Mouse (Mus musculus) c-Kit-positive CD71-negative TER-119-negative erythroid progenitor cells, embryonic 14.5 days (primary cell): ENCODE measurements around the gene Ush1c.

Experiments
- DNase-seq: peaks from one replicate; pipeline ENCODE4 v3.0.0-alpha.2; 2013; ENCODE audit warnings: low read depth

Ush1c gene

DNA sequence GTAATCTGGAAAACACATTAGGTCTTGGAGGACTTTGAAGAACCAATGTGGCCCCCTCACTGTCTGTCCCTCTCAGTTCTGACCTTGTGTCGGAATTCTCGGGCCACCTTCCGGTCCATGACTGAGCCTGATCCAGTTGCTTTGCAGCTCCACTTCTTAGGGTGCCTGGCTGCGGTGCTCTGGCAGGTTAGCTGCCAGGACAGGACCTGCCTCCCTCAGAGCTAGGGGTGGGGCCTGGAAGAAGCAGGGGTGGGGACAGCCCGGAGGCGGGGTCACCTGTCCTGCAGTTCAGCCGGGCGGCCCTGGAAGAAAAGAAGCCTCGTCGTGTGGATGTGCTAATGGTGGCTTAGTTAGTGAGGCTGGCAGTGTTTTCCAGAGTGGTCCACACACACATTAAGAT is at the start of gene Ush1c:
Gene Ush1c, minus strand, starts transcription at position 158 of the 400 bp plus-strand sequence.
- DNase-seq = no peak

GRCm38 (mm10) chr7:46287051-46287450 is 48.7 kb upstream of the Ush1c start:
- no peak for DNase-seq

DNA sequence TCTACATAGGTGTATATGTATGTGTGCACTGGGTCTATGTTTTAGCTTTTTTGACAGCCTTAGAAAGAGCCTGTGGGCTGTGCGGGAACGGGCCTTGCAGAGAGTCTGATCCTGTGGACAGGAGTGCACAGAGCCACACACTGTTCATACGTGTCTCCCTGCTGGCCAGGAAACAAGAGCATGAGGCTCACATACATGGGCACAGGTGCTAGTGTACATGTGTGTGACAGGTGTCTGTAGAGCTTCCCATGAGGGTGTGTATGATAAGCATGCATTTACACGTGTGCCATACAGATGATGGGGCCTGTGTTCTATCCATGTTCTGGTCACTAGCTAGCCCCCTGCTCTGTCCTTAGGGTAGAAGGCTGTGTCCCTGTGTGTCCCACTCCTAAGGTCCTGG is 48.1 kb upstream of the Ush1c start:
- no peak for DNase-seq

DNA sequence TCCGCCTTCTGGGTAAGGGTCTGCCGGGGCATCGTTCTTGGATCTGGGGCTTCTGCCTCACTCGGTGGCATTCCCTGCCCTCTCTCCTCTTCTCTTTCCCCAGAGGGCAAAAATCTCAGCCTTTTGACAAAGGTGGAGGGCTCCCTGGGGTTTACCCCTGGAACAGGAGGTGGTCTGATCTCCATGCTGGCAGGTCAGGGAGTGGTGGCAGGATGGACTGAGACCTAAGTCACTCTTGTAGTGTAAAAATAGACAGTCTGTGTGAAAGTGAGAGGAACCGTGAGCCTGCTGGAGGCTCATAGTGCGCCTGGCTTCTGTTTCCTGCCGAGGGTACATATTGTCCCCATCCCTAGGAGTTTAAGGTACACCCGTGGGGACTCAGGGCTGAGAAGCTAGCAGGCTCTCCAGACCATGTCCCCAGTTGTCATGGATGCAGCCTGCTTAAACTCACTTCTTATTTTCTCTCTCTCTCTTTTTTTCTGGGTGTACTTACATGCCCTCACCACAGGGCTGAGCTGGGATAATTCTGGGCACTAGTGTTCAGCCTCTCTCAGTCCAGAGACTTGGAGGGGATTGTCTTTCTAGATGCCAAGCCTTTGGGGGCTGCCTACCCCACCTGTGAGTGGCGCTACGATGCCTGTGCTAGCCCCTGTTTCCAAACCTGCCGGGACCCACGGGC is 47.0 kb upstream of the Ush1c start:
- DNase-seq = no peak

DNA sequence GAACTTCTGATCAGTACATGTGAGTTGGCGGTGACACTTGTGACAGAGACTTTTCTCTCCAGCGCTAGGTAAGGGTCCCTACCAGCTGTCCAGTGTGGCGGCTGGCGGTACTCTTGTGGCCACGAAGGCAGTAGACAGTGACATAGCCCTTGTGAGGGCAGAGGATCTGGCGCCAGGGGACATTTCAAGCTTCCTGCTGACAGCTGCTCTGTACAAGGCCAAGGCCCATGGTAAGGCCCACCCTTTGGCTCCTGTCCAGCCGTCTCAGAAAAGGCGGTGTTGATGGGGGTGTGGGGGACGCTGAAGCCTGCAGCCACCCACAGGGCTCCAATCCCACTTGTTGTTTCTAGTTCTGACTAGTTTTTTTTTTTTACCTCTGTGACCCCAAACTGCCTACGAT is 45.4 kb upstream of the Ush1c start:
- DNase-seq = no peak

- no peak for DNase-seq
Measured at GRCm38 (mm10) chr7:46282276-46282675, 44.0 kb upstream of the Ush1c start.

DNA sequence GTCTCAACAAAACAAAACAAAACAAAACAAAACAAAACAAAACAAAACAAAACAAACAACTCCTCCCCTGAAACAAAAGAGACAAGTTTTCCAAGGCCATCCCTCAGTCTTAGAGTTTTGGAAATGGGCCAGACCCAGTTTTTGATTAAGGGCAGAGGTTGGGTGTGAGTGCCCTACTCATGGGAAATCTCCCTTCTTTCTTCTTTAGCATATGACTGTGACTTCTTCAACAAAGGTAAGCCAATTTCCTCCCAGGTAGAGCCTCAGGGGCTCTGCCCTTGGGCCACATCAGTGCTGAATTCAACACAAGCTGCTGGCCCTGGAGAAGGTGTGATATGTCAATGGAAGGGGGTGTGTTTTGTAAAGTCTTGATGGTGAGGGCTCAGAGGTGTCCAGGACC is 42.6 kb upstream of the Ush1c start:
- DNase-seq = no peak

- DNase-seq = peak; percentile 62
Measured at GRCm38 (mm10) chr7:46279946-46280345, 41.6 kb upstream of the Ush1c start.

- DNase-seq = no peak
Measured at GRCm38 (mm10) chr7:46276156-46276555, 37.9 kb upstream of the Ush1c start.

- no peak for DNase-seq
Measured at GRCm38 (mm10) chr7:46251841-46252240, 13.5 kb upstream of the Ush1c start.

GRCm38 (mm10) chr7:46247606-46248005 is 9.3 kb upstream of the Ush1c start:
- no peak for DNase-seq

DNA sequence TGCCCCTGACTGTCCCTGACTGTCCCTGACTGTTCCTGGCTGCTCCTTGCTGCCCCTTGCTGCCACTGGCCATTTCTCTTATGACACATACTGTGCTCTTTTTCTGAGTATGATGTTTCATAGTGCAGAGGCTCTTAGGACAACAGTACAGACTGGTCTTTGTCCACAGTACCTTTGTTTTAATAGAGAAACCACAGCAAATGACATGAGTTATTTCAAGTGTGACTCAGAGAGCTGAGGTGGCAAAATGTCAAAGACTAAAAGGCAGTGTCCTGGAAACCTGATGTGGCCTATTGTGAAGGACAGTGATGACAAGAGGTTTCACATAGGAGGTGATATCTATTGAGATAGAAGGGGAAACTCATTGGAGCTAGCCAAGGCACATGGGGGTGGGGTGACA is 8.6 kb upstream of the Ush1c start:
- no peak for DNase-seq

GRCm38 (mm10) chr7:46240696-46241095 is 2.4 kb upstream of the Ush1c start, which contains the start of gene Otog:
Gene Otog, plus strand, starts transcription at chr7:46240987.
- DNase-seq = no peak

DNA sequence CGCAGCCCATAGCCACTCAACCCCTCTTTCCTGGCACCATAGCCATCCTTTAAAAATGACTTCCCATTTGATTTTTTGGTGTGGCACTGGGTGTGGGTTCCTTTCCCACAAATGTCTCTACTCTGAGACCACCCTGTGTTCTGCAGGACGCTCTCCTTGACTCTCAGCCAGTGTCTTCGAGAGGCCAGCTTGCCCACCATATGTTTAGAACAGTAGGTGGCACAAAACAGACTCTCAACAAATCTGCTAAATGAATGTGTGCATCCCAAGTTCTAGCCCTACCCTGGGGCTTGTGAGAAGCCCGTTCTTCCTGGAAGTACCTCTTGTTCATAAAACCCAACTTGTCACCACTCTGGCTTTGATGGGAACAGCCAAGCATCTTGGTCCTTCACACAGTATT is 1.8 kb upstream of the Ush1c start:
- no peak for DNase-seq

- no peak for DNase-seq
Measured at GRCm38 (mm10) chr7:46237192-46237591, 1.1 kb downstream of the Ush1c start.

DNA sequence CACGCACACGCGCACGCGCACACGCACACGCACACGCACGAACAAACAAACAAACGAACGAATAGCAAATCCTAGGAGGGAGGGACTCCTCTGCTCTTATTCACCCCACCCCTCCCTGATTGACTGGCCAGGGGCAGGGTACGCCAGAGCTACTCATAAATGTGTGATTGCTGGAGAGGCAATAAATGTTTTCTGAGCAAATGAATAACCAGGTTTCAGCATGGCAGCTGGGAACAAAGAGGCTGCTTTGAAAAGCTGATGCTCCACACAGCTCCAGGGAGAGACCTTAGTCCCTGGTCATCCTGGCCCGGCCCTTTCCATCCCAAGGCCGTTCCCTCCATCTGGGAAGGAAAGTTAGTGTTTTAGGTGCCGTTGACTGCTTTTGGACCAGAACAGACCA is 1.9 kb downstream of the Ush1c start:
- DNase-seq = no peak

- no peak for DNase-seq
Measured at GRCm38 (mm10) chr7:46235948-46236347, 2.4 kb downstream of the Ush1c start.

- DNase-seq = no peak
Measured at GRCm38 (mm10) chr7:46226936-46227335, 11.4 kb downstream of the Ush1c start.

DNA sequence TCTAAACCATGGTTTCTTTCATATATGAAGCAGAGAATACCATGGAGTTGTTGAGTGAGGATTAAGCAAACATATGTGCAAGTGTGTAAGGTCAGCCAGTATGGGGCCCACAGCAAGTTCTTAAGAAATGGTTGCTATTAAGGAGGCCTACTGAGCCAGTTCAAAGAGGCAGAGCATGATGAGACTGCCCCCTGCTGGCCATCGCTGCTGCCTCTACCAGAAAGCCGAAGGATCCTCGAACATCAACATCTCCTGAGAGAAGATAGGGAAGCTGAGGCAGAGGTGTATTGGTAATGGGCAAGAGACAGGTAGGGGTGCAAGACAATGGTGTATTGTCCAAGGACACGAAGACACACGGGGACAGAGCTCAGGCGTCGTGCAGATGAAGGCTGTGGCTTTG is 12.1 kb downstream of the Ush1c start:
- DNase-seq = peak; percentile 26

DNA sequence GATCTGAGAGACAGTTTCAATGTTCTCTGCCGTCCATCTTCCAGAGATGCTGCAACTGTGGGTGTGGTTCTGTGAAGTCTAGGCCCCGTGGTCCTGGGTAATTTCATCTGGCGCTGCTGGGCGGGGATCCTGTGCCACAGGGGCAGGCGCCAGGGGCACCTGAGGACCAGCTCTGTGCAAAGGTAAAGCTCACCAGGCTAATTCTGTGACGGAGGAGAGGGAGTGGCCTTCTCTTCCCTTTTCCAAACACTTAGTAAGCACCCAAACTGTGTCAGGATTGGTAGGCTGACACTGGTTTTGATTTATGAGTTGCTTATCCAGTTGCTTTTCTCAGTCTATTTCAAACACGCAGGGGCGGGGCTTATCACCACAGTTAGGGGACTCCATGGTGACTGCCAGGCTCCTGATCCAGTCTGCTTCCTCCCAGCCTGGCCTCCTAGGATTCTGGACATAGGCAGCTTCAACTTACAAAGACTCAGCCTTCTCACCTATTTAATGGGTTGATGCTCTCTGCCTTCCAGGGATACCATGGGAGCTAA is 17.6 kb downstream of the Ush1c start:
- DNase-seq = no peak

DNA sequence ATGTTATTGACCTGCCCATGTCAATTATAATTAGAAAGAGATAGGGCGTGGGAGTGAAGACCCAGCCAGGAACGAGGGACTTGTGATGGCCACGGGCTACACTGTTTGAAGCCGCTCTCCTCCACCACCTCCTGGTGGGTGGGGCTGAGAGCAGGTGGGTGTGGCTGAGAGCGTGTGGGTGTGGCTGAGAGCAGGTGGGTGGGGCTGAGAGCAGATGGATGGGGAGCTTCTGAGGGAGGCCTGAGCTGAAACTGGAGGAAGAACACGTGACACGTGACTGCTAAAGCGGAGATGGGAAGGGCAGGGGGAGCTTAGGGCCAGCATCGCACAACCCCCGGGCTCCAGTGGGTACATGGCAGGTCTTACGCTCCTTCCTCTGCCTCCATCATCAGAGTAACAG is 19.9 kb downstream of the Ush1c start:
- DNase-seq = peak; percentile 7

DNA sequence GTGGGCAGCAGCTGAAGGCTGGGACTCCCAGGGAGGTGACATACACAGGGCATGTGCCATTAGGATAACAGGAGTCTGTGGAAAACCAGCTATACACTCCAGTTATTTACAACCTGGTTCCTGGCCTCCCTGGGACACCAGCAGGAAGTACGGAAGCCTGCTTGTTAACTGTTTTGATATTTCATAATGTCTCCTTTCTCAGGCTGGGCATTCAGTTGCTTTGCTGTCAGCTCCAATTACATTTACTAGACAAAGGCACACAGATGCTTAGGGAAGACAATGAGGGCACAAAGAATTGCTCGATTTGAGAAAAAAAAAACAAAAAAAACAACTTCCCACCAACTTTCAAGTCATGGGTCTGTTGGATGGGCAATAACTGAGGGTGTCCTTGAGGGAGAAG is 21.8 kb downstream of the Ush1c start:
- DNase-seq = no peak

DNA sequence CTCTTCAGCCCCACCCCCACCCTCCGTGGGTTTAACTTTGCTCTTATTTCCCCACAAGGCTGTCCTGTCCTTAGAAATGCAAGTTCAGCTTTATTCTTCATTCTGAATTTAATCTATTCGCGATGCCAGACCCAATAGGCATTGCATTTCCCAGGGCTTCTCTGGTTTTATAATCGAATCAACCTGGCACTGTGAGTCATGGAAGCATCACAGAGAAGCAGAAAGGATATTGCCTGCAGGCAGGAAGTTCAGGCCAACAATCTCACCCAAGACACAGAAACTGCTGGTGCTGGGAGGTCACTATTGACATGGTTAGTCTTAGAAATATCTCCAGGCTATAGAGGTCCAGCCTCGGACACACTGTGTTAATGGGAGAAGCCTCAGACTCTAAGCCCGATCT is 28.0 kb downstream of the Ush1c start:
- no peak for DNase-seq

DNA sequence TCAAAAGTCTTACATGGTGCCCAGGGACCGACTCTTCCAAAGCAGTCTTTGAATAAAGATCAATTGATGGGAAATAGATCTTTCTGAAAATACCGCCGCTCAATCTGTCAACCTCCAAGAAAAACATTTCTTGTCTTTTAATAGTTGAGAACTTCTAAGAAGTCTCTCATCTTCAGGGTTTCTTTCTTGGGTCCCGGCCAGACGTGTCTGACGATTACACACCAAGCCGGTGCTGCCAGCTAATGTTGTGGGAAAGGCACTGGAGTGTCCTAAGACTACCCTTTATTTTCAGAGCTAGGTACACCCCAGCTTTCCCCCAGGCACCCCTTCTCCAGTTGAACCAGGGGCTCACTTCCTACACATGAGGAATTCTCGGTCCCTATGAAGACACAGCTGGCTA is 30.2 kb downstream of the Ush1c start:
- DNase-seq = no peak
